Mouse (Mus musculus): Measurements from ENCODE around the gene Ube2k. TPM values are rescaled to one million over a fixed set of nuclear protein-coding genes. Genes with fewer than 3 reads are reported as not detected.

Ube2k gene
- polyA plus RNA-seq, 1 experiment from 2014 or later: 102 TPM

DNA sequence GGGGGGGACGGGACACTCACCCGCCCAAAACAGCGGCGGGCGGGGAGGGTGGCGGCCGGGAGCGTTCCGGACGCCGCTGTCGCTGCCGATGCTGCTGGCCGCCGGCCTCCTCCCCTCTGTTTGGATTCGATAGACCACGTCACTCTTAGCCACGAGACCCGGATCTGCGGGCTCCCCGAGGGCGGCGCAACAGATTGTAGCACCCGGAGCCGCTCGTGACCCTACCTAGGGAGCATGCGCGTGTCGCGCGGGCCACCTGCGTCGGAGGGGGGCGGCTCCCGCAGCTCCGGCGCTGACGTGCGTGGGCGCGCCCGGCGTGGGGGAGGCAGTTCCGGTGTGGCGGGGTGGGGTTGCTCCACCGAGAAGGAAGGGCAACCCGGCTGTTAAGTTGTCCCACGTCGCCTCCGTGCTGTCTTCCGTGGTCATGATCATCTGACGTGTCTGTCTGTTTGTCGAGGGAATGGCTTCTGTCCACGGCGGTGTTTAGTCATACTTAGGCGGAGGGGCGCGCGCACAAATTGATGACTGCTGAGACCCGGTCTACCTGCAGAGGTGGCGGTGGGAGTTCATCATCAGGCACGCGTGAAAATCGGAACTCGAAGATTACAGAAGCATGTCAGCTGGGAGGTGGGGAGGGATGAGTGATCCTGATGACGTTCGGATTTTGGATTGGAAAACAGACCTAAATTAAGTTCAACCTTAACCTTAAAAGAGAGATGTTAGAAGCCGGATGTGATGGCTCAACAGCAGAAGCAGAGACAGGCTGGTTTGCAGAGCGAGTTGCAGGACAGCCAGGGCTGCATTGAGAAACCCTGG lies 44.1 kb upstream of the Ube2k start, which contains the start of gene Gm43552:
Gene Gm43552, minus strand, starts transcription at position 118 of the 816 bp plus-strand sequence.
- no peaks in the 10 kb centered on the region for H3K9me3 ChIP-seq (ENCODE audit: low read length)
- H3K27me3 ChIP-seq (replicated peaks; ENCODE audit: insufficient read depth, low read length): no peaks in the 10 kb centered on the region
- WGBS: under 1% methylated on average over 61 of the region's 69 CpGs
- H3K9ac ChIP-seq (replicated peaks; ENCODE audit: low read depth): peak within 1 kb of the TSS; percentile 94
- H3K4me3 ChIP-seq (ENCODE audit: low read depth, low read length): peak within 1 kb of the TSS; percentile 86
- H3K4me1 ChIP-seq (ENCODE audit: insufficient read depth, low read depth, low read length): peaks cover 21% of the 10 kb centered on the region; the same call in 1 of the 2 replicates
- peaks cover 9% of the 10 kb centered on the region; the same call in 1 of the 2 replicates for H3K36me3 ChIP-seq (ENCODE audit: insufficient read depth, low read length)
- peak; percentile 99 for DNase-seq (ENCODE audit: low spot score)
- peak within 1 kb of the TSS; percentile 99 for H3K27ac ChIP-seq (ENCODE audit: low read length)
- ATAC-seq: peak; percentile 98
- TF ChIP-seq CTCF (IDR thresholded peaks at IDR 0.05) (peak; percentile 9; the same call in 1 of the 2 replicates), EP300 (IDR thresholded peaks at IDR 0.05) (no peak; the same call in 1 of the 2 replicates)
- peak within 1 kb of the TSS; percentile 81 for H3K4me2 ChIP-seq (replicated peaks; ENCODE audit: low read depth, low read length)

DNA sequence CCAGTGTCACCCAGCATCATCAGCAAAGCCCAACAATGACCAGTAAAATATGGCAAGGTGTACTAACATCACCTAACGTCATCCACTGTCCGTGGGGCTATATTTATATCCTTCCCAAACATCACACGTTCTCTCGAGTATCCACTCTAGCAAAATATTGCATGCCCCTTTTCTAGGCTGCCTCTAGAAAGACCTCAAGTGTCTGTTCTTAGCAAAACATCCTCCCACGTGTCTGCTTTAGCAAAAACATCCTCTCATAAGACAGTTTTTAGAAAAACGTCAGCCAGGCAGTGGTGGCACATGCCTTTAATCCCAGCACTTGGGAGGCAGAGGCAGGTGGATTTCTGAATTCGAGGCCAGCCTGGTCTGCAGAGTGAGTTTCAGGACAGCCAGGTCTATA lies 36.8 kb upstream of the Ube2k start:
- Histone ChIP-seq H3K4me3 (ENCODE audit: low read depth, low read length) (no peak overlapping the region), H3K9ac (replicated peaks; ENCODE audit: low read depth) (no peak overlapping the region), H3K27ac (ENCODE audit: low read length) (no peak overlapping the region), H3K4me1 (ENCODE audit: insufficient read depth, low read depth, low read length) (no peaks in the 10 kb centered on the region), H3K27me3 (replicated peaks; ENCODE audit: insufficient read depth, low read length) (no peaks in the 10 kb centered on the region), H3K9me3 (ENCODE audit: low read length) (no peaks in the 10 kb centered on the region), H3K36me3 (ENCODE audit: insufficient read depth, low read length) (no peaks in the 10 kb centered on the region), H3K4me2 (replicated peaks; ENCODE audit: low read depth, low read length) (no peak overlapping the region)
- ATAC-seq (no peak), DNase-seq (ENCODE audit: low spot score) (no peak)
- TF ChIP-seq CTCF (IDR thresholded peaks at IDR 0.05) (no peak), EP300 (IDR thresholded peaks at IDR 0.05) (no peak)
- 74% methylated on average over 7 of the region's 7 CpGs for WGBS

DNA sequence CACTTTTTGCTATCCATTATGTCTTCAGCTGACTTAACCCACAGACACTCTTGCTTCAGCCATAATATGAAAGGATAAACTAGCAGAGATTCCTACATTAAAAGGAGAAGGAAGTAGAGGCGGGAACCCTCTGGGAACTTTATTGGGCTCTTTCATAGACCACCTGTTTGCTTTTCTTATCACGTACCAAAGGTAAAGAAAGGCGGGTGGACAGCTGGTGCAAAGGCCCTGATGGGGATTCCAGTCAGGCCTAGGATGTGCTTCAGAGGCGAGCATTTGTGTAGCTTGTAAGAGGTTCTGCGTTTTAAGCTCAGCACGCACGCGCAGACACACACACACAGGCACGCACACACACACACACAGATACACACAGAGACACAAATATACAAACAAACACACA lies 35.6 kb upstream of the Ube2k start:
- Histone ChIP-seq H3K27ac (ENCODE audit: low read length) (no peak overlapping the region), H3K9ac (replicated peaks; ENCODE audit: low read depth) (no peak overlapping the region), H3K27me3 (replicated peaks; ENCODE audit: insufficient read depth, low read length) (no peaks in the 10 kb centered on the region), H3K4me2 (replicated peaks; ENCODE audit: low read depth, low read length) (no peak overlapping the region), H3K36me3 (ENCODE audit: insufficient read depth, low read length) (no peaks in the 10 kb centered on the region), H3K4me1 (ENCODE audit: insufficient read depth, low read depth, low read length) (no peaks in the 10 kb centered on the region), H3K4me3 (ENCODE audit: low read depth, low read length) (no peak overlapping the region), H3K9me3 (ENCODE audit: low read length) (no peaks in the 10 kb centered on the region)
- no peak for TF ChIP-seq EP300 (IDR thresholded peaks at IDR 0.05)
- DNase-seq (ENCODE audit: low spot score): no peak
- 64% methylated on average over 9 of the region's 9 CpGs for WGBS
- ATAC-seq: no peak

DNA sequence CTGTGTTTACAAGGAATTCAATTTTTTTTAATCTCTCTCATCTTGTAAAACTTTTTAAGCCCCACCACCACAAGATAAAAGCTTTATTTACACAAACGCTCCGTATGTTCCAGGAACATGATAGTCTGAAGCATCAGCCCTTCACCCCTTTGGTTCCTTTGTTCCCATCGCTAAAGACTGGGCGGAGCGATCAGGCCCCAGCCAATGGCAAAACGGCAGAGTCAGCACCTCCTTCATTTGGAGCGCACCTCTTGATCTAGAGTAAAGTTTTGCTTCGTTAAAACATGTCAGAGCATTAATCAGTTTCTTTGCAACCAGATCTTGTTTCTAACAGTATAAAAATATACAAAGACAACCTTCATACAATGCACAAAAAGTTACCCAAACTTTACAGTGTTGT lies 31.2 kb upstream of the Ube2k start:
- 9% methylated on average over 8 of the region's 8 CpGs for WGBS
- DNase-seq (ENCODE audit: low spot score): peak; percentile 35
- TF ChIP-seq CTCF (IDR thresholded peaks at IDR 0.05) (no peak), EP300 (IDR thresholded peaks at IDR 0.05) (no peak)

DNA sequence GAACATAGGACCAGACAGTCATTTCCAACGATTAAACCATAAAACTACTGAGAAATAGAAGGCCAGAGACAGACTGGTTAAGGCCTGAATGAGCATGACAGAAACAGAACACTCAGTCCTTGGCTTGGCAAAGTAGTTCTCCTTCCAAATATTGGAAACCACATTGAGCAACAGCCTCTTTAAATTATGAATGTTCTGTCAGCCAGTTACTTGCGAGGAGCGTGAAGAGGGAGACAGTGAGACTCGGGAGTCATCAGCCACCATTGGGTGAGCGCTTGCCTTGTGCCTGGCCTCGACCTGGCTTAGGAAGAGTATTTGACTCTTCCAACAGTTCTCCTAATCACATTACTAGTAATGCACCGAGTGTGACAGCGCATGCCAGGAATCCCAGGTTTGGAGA lies 28.6 kb upstream of the Ube2k start:
- H3K36me3 ChIP-seq (ENCODE audit: insufficient read depth, low read length): no peaks in the 10 kb centered on the region
- no peaks in the 10 kb centered on the region for H3K4me1 ChIP-seq (ENCODE audit: insufficient read depth, low read depth, low read length)
- no peak overlapping the region for H3K27ac ChIP-seq (ENCODE audit: low read length)
- H3K9me3 ChIP-seq (ENCODE audit: low read length): no peaks in the 10 kb centered on the region
- no peak overlapping the region for H3K4me3 ChIP-seq (ENCODE audit: low read depth, low read length)
- H3K4me2 ChIP-seq (replicated peaks; ENCODE audit: low read depth, low read length): no peak overlapping the region
- 65% methylated on average over 8 of the region's 8 CpGs for WGBS
- DNase-seq (ENCODE audit: low spot score): peak; percentile 55
- TF ChIP-seq CTCF (IDR thresholded peaks at IDR 0.05) (no peak), EP300 (IDR thresholded peaks at IDR 0.05) (no peak)
- H3K9ac ChIP-seq (replicated peaks; ENCODE audit: low read depth): no peak overlapping the region
- peak; percentile 19; the same call in 1 of the 2 replicates for ATAC-seq
- no peaks in the 10 kb centered on the region for H3K27me3 ChIP-seq (replicated peaks; ENCODE audit: insufficient read depth, low read length)

More for the DNA sequence above, 31.2 kb upstream of the Ube2k start:
- no peak overlapping the region for H3K4me2 ChIP-seq (replicated peaks; ENCODE audit: low read depth, low read length)
- no peaks in the 10 kb centered on the region for H3K4me1 ChIP-seq (ENCODE audit: insufficient read depth, low read depth, low read length)
- no peaks in the 10 kb centered on the region for H3K9me3 ChIP-seq (ENCODE audit: low read length)
- no peak overlapping the region for H3K27ac ChIP-seq (ENCODE audit: low read length)
- no peak overlapping the region for H3K4me3 ChIP-seq (ENCODE audit: low read depth, low read length)
- H3K27me3 ChIP-seq (replicated peaks; ENCODE audit: insufficient read depth, low read length): no peaks in the 10 kb centered on the region
- no peak for ATAC-seq
- no peak overlapping the region for H3K9ac ChIP-seq (replicated peaks; ENCODE audit: low read depth)
- no peaks in the 10 kb centered on the region for H3K36me3 ChIP-seq (ENCODE audit: insufficient read depth, low read length)

DNA sequence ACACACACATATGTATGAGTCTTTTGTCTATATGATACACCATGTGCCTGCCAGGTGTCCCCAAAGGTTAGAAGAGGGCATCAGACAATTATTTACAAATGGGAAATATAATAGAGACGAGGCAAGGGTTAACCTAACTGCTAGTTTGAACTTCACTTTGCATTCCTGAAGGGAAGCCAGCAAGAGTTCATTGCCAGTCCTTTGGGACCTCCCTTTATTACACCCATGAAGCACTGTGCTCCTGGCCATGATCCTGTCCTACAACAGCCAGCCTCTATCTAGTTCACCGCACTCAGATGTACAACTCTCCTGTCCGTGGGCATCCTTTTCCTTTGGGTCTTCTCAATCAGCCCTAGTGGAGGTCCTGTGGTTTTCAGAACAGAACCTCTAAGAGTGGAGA lies 23.5 kb upstream of the Ube2k start:
- no peak overlapping the region for H3K27ac ChIP-seq (ENCODE audit: low read length)
- no peaks in the 10 kb centered on the region for H3K36me3 ChIP-seq (ENCODE audit: insufficient read depth, low read length)
- no peak overlapping the region for H3K4me2 ChIP-seq (replicated peaks; ENCODE audit: low read depth, low read length)
- H3K4me1 ChIP-seq (ENCODE audit: insufficient read depth, low read depth, low read length): no peaks in the 10 kb centered on the region
- ATAC-seq (no peak), DNase-seq (ENCODE audit: low spot score) (peak; percentile 31)
- TF ChIP-seq CTCF (IDR thresholded peaks at IDR 0.05) (no peak), EP300 (IDR thresholded peaks at IDR 0.05) (no peak)
- no peaks in the 10 kb centered on the region for H3K9me3 ChIP-seq (ENCODE audit: low read length)
- 50% methylated on average over 3 of the region's 3 CpGs for WGBS
- no peak overlapping the region for H3K9ac ChIP-seq (replicated peaks; ENCODE audit: low read depth)
- H3K4me3 ChIP-seq (ENCODE audit: low read depth, low read length): no peak overlapping the region
- no peaks in the 10 kb centered on the region for H3K27me3 ChIP-seq (replicated peaks; ENCODE audit: insufficient read depth, low read length)
